Mouse (Mus musculus) kidney, postnatal 25 days (tissue): Measurements from ENCODE around the gene Ndnf.

ENCODE experiments used
- DNase-seq, 2 experiments: peaks; one replicate each; pipeline ENCODE4 v3.0.0; 2021; ENCODE audit warnings: mixed read lengths in 2 of 2

Gene Ndnf

GRCm38 (mm10) chr6:65671451-65671850 lies at the start of gene Ndnf:
Gene Ndnf, plus strand, starts transcription at chr6:65671590.
- peak; percentile 70 to 79 for DNase-seq

GRCm38 (mm10) chr6:65623016-65623715 lies 48.2 kb upstream of the Ndnf start:
- DNase-seq: no peak

DNA sequence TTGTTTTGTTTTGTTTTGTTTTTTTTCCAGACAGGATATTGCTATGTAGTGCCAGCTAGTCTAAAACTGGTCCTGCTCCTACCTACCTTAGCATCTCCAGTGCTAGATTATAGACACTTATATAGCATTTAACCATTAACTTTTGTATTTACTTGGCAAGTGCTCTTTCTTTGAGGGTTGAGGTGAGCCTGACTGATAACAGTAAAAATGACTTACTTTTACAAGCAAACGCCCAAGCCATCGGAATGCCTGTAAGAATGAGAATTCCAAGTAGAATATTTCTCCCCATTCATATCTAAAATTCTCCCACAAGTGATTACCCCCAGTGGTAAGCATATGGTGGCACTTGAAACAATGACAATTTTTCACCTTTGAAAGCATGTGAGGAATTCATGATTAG lies 40.8 kb upstream of the Ndnf start:
- no peak for DNase-seq

GRCm38 (mm10) chr6:65632184-65632583 lies 39.2 kb upstream of the Ndnf start:
- no peak for DNase-seq

DNA sequence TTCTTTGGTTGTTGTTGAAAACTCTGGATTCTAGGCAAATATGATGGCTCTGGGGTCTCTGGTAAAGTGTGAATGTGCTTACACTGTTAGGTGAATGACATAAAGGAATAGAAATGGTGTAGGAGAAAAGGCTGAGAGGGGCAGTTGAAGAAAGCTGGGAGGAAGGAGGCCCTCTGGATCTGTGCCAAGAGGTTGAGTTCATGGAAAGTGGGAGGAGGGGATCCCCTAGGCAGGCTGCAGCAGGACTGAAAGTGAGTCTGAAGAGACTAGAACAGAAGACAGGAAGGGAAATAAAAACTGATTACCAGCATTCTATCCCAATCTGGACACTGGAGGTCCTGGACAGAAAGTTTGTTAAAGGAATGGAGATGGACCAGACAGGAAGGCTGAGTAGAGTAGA lies 29.0 kb upstream of the Ndnf start:
- no peak for DNase-seq

DNA sequence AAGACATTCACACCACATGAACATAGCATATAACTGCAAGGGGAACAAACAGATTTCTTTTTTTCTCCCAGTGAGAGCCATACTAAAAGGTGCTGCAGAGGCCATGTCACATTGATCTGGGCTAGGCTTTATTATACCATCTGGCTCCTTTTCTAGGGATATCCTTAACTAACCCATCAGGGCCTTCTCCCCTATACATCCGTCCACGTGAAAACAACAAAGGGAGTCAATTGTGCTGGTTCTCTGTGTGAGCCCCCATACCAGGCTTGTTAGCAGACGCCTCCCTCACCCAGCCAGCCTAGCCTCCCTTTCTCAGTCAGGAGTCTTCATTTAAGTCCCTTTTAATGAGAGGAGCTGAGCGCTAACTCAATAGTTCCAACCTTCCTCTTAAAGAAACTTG lies 27.3 kb upstream of the Ndnf start:
- DNase-seq: no peak

GRCm38 (mm10) chr6:65646408-65646807 lies 25.0 kb upstream of the Ndnf start:
- DNase-seq: no peak

DNA sequence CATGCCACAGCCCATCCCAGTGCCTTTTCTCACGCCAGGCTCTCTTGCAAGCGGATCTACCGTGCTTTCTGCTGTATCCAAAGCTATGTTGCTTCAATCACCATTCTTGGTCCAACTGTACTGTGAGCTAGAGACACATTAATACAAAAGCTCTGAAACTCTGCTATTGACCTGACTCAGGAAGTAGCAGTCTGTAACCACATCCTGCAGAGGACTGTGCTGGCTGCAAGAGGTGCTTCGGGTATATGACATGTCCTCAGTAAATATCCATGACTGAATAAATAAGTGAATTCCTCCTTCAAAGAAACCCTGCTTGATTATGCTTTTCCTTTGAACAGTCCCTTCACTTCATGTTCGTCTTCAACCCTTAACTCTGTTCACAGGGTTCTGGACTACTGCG lies 23.7 kb upstream of the Ndnf start:
- no peak for DNase-seq

- DNase-seq: no peak
These were observed 20.0 kb upstream of the Ndnf start for GRCm38 (mm10) chr6:65651376-65651775.

DNA sequence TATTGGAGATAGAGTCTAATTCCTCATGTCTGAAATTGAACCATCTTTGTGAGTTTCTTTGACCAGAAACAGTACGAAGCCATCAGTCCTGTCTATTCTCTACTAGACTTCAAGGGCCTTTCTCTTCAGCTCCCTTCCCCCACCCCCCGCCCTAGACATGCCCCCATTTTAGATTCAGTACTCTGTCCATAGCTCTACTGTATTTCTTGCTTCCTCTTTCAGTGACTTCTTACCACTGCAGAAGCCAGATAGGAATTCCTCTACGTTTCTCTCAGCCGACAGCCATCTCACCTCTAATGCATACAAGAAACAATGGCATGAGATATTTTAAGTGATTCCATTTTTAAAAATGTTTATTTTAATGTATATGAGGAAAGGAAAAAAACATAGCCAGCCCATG lies 10.1 kb upstream of the Ndnf start:
- DNase-seq: no peak

GRCm38 (mm10) chr6:65662050-65662449 lies 9.3 kb upstream of the Ndnf start:
- no peak for DNase-seq

GRCm38 (mm10) chr6:65663990-65664389 lies 7.4 kb upstream of the Ndnf start:
- no peak for DNase-seq

DNA sequence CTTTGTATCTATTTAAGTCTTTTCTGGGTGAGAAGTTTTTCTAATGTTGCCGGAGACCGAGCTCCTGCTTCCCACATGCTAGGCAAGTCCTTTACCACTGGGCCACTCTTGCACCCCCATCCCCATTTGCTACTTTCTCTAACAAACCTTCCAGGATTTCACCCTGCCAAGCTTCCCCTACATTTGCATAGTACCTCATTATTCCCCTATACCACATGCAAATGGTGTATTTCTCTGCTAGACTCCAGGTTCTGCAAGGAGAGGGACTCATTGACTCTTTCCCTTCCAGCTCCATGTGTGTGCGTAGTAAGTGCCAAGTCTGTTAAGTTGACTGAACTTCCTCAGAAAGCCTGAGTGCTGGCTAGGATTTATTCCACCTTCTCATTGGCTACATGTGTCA lies 5.1 kb upstream of the Ndnf start:
- no peak for DNase-seq

DNA sequence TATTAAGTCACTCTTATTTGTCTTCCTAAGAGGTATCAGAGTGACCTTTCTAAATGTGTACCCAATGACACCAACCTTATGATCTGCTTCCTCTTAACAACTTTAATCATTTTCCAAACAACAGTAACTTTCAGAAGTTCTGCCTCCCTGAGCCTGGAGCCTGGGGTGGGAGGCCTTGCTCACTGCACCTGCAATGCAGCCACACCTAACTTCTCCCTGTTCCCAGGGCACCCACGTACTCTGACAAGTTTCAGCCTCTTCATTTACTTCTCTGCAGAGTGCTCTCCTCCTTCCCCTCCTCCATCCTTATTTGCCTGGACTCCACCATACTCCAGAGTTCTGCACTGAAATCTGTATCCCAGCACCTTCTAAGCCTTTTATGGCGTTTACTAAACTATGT lies 1.4 kb upstream of the Ndnf start:
- DNase-seq: no peak

DNA sequence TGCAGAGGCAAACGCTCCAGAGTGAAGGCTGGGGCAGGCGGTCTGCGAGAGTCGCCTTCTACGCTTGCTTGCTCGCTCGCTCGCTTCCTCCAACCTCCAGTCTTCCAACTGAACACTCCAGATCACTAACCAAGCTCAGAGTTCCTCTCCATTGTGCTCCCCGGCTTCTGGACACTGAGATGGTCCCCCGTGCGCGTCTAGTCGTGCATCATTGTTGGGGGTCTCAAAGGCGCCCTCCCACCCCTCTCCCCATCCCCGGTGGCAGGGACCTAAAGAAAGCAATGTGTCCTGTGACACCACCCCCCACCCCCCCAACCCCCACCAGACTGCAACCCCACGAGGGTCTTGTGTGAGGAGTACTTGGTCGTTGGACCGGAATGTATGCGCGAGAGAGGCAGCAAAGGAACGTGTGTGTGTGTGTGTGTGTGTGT lies 394 bp upstream of the Ndnf start:
- DNase-seq: no peak

DNA sequence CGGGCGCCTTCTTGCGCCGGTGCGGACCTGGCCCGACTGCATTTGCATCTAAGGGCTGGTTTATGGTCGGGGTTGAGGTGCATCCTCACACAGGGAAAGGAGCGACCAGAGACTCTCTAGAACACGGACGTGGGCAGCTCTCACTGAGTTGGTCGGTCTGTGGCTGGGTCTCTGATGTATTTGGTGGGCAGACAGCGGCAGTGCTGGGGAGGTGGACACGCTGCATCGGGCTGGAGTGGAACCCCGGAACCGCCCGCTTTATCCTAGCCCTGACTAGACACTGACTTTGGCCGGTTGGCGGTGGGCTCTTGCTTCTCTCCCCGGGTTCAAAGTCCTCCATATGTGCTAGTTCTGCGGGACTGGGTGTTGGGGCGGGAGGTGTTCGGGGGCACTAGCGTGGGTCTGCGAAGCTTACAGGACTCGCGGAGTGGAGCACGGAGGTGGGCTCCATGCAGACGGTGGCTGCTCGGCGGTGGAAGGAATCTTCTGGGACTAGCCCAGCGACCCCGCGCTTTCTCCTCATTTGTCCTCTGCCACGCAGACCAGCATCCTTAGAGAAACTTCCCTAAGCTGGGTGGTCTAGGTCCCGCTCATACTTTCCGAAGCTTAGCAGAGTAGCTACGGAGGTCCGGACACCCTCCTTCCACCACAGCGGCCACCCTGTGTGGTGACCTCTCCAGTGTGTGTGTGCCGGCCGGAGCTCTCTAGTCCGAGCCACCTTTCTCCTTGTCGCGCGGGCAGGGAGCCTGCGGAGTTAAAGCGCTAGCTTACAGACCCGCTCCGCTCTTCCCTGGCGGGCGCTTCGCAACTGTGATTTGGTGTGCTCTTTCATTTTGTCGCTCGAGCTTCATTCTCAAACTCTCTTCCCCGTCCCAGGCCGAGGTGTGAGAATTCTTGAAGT lies 991 bp downstream of the Ndnf start:
- DNase-seq: peak; percentile 31 to 38

DNA sequence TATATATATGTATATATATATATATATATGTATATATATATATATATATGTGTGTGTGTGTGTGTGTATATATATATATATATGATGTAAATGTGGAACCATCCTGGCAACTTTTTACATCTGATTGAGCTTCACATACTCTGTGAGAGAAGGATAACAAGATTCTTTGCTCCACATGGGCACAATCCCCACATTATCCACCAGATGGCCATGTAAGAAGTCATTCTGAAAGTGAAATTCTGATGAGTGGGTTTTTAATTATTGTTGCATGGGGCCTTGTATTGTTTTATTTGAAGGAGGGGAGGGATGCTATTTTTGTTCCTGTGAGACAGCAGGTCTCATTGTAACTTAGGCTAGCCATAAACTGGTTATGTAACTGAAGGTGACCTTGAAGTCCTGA lies 22.5 kb downstream of the Ndnf start:
- DNase-seq: no peak

DNA sequence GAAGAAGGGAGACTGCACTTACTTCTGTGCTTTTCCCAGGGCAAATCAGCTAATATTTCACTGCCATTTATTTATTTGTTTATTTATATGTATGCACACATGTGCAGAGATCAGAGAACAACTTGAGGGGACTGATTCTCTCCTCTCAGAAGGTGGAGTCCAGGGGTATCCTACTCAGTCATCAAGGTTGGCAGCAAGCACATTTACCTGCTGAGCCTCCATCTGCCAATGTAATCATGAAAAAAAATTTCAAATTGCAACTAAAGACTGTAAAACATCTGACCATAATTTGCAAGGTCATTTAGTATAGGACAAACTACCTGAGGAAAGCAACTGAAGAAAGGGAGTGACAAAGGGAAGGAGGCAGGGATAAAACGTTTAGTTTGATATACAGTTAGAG lies 49.3 kb downstream of the Ndnf start:
- no peak for DNase-seq

DNA sequence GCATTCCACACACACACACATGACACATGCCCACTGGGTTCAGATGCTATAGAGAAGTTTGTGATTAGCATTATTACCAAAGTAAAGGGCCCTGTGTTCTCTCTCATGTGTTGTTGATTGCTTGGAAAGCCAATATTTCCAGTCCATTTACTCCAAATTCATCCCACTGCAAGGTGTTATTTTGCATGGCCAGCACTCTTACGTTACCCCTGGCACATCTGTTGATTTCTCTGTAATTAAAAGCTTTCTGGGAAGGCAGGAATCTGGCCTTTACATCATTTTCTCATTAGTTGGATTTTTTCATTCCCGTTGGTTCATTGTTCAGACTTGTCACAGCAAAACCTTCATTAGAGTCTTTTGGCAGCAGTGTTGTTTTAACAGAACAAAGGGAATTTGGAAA lies 54.3 kb downstream of the Ndnf start:
- no peak for DNase-seq

DNA sequence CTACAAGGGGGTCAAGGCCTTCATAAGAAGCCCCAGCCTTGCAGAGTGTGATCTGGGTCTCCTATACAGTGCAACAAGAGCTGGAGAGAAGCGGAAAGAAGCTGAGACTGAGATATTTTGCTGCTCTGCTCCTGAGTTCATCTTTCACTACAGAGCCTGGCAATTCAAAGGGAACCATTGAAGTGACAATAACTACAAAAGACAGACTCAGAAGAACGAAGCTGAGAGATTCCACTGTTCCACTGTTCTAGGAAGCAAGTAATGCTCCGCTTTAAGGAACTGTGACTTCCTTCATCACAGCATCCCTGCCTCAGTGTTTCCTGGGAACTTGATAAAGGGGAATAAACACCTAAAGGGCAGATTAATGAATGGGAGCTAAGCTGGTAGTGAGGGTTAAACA lies 56.9 kb downstream of the Ndnf start:
- DNase-seq: no peak

DNA sequence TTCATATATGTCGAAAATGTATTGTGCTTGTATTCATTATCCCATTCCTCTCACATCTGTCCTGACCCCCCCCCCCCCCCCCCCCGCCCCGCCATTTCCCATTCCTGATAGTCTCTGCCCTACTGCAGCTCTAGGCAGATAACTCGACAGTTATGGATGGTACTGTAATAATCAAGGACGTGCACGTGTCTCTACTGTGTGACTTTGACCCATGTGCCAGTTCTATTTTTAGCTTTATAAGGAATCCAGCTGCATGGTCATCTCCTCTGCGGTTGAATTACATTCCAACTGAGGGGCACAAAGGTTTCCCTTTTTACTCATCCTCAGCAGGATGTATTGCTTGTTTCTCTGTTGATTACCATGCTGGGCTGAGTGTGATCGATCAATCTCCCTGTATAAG lies 68.1 kb downstream of the Ndnf start:
- no peak for DNase-seq

DNA sequence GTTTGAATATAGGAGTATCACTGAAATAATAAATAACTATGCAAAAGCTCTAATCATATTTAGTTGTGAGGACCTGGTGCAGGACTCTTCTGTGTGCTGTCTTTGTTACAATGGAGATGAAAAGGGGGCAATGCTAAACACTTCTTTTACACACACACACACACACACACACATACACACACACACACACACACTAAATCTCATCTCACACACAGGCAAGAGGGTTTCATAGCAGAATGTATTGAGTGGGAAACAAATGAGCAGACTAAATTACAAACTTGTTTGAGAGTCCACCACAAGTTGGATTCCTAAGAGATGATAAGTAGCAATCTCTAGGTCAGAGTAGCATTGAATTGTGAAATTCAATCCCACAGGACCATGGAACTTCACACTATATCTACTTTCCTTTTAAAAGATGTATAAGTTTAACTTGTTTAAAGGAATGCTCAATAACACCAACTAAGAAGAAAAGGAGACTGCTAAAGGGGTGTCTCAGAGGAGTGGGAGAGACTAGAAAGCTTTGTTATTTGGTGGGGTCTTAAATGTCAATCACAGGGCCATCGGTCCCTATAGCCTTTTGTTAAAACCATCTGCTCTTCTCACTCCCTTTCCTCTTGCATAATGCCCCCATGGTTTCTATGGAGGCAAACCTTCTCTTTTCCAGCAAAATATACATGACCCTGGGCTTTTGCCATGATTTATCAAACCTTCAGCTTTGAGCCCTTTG lies 71.9 kb downstream of the Ndnf start:
- no peak for DNase-seq

DNA sequence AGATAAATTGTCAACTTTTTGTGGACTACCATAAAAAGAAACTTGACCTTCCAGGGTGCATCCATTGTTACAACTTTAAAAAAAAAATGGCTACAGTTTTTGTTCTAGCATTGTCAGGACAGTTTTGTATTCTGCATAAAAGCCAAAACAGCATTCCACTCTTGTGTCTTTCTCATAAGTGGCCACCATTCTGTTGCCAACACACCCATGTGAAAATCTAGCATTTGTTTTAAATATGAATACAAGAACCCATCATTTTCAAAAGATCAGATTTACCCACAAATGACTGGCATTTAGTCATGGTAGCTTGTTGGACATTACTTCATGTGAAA lies 72.4 kb downstream of the Ndnf start:
- DNase-seq: no peak

- DNase-seq: peak in 1 of 2 experiments; percentile 30
These were observed 86.8 kb downstream of the Ndnf start for GRCm38 (mm10) chr6:65758214-65758613.
